Mouse (Mus musculus) myocyte (in vitro differentiated cells): ENCODE data around the gene Olfr808. TPM values are rescaled to one million over a fixed set of nuclear protein-coding genes. Genes with fewer than 3 reads are reported as not detected.
A peak's percentile ranks its signal among the peaks of the same experiment; 100 is the strongest.

Source experiments
- H3K27me3 ChIP-seq: one replicate; pipeline ENCODE4 v1.6.1; 2011; ENCODE audit not compliant: control insufficient read depth, insufficient read depth, insufficient read length
- H3K36me3 ChIP-seq: one replicate; pipeline ENCODE4 v1.6.1; 2011; ENCODE audit not compliant: control insufficient read depth, insufficient read depth
- H3K4me2 ChIP-seq: one replicate; pipeline ENCODE4 v1.6.1; 2011; ENCODE audit warnings: low read depth, control low read depth
- H3K4me3 ChIP-seq: one replicate; pipeline ENCODE4 v1.5.1; 2011; ENCODE audit warnings: mild to moderate bottlenecking, control low read depth, moderate library complexity
- H3K79me2 ChIP-seq: one replicate; pipeline ENCODE4 v1.6.1; 2011; ENCODE audit not compliant: control insufficient read depth, insufficient read depth
- H3ac ChIP-seq: one replicate; pipeline ENCODE4 v1.6.1; 2011; ENCODE audit not compliant: control insufficient read depth, insufficient read length
- MAX ChIP-seq: IDR thresholded peaks from one replicate; pipeline ENCODE4 v1.6.1; 2011; ENCODE audit warnings: low read depth, mild to moderate bottlenecking, control low read depth
- MYOD1 ChIP-seq, 3 experiments: IDR thresholded peaks; one replicate each; pipeline ENCODE4 v1.6.1; 2011; ENCODE audit warnings: control low read depth in 2 of 3, low read depth in 2 of 3, mild to moderate bottlenecking in 2 of 3, moderate library complexity in 1 of 3; ENCODE audit not compliant: insufficient read length in 2 of 3, control insufficient read depth in 1 of 3
- POLR2A ChIP-seq: IDR thresholded peaks from one replicate; pipeline ENCODE4 v1.6.1; 2011; ENCODE audit warnings: low read depth, mild to moderate bottlenecking, control low read depth, moderate library complexity; ENCODE audit not compliant: insufficient read length
- POLR2AphosphoS2 ChIP-seq: IDR thresholded peaks from one replicate; pipeline ENCODE4 v1.6.1; 2011; ENCODE audit warnings: low read depth, control low read depth; ENCODE audit not compliant: insufficient read length
- TCF12 ChIP-seq: IDR thresholded peaks from one replicate; pipeline ENCODE4 v1.6.1; 2011; ENCODE audit warnings: mild to moderate bottlenecking, control low read depth; ENCODE audit not compliant: poor library complexity, insufficient read depth, severe bottlenecking
- TCF3 ChIP-seq: IDR thresholded peaks from one replicate; pipeline ENCODE4 v1.6.1; 2011; ENCODE audit warnings: low read depth, control low read depth; ENCODE audit not compliant: insufficient read length
- polyA plus RNA-seq: library from polyadenylated mRNA; unstranded; fragments of >200 nt; fragmentation: generic; extraction: Trizol; gene quantifications from one replicate; pipeline ENCODE4 v1.2.1, GENCODE M21; 2012; ENCODE audit warnings: missing spikeins

The Olfr808 gene
- polyA plus RNA-seq, 1 experiment = not detected

GRCm38 (mm10) chr10:129778123-129778522, 12.8 kb downstream of the Olfr808 start:
- H3K79me2 ChIP-seq = no peaks in the 10 kb centered on the region
- no peak overlapping the region for H3ac ChIP-seq
- TF ChIP-seq TCF12 = peak; percentile 28
- peak; percentile 15 to 59 (median 49) for TF ChIP-seq MYOD1 (IDR thresholded peaks at IDR 0.05; ENCODE audit: control insufficient read depth in 1 of 3, insufficient read length in 2 of 3, low read depth in 2 of 3)
- TF ChIP-seq POLR2A = no peak
- H3K4me2 ChIP-seq = no peak overlapping the region
- no peaks in the 10 kb centered on the region for H3K27me3 ChIP-seq
- H3K4me3 ChIP-seq = no peak overlapping the region
- H3K36me3 ChIP-seq = no peaks in the 10 kb centered on the region

- H3K4me2 ChIP-seq = peak within 1 kb of the TSS; percentile 4
- H3K36me3 ChIP-seq = no peaks in the 10 kb centered on the region
- no peak within 1 kb of the TSS for H3ac ChIP-seq
- H3K27me3 ChIP-seq = no peaks in the 10 kb centered on the region
- no peak within 1 kb of the TSS for H3K4me3 ChIP-seq
- TF ChIP-seq TCF3 (no peak), TCF12 (no peak)
- H3K79me2 ChIP-seq = no peaks in the 10 kb centered on the region
Measured at GRCm38 (mm10) chr10:129794817-129795216, 29.5 kb downstream of the Olfr808 start, which contains the start of gene Olfr810. Gene Olfr810, minus strand, starts transcription at chr10:129794917.

- H3K36me3 ChIP-seq = no peaks in the 10 kb centered on the region
- TF ChIP-seq POLR2AphosphoS2 (no peak), MAX (no peak)
- H3K4me3 ChIP-seq = no peak within 1 kb of the TSS
- H3K27me3 ChIP-seq = no peaks in the 10 kb centered on the region
- H3ac ChIP-seq = no peak within 1 kb of the TSS
- H3K4me2 ChIP-seq = no peak within 1 kb of the TSS
- H3K79me2 ChIP-seq = no peaks in the 10 kb centered on the region
Measured at GRCm38 (mm10) chr10:129804296-129804695, 39.0 kb downstream of the Olfr808 start, which contains the start of gene Olfr811. Gene Olfr811, minus strand, starts transcription at chr10:129804396.

Other genes with a start within 250 kb of the Olfr808 start
- not detected for gene Olfr791, start 243.7 kb upstream of the Olfr808 start, polyA plus RNA-seq
- gene Olfr792, start 226.3 kb upstream of the Olfr808 start, polyA plus RNA-seq = not detected
- not detected for gene Olfr794, start 197.8 kb upstream of the Olfr808 start, polyA plus RNA-seq
- gene Olfr796, start 152.9 kb upstream of the Olfr808 start, polyA plus RNA-seq = not detected
- gene Olfr798, start 137.5 kb upstream of the Olfr808 start, polyA plus RNA-seq = not detected
- gene Olfr799, start 128.0 kb upstream of the Olfr808 start, polyA plus RNA-seq = not detected
- gene Olfr800, start 107.8 kb upstream of the Olfr808 start, polyA plus RNA-seq = not detected
- not detected for gene Olfr801, start 91.6 kb upstream of the Olfr808 start, polyA plus RNA-seq
- not detected for gene Olfr802, start 77.3 kb upstream of the Olfr808 start, polyA plus RNA-seq
- gene Olfr803, start 71.2 kb upstream of the Olfr808 start, polyA plus RNA-seq = not detected
- gene Olfr804, start 62.3 kb upstream of the Olfr808 start, polyA plus RNA-seq = not detected
- 0.08 TPM for gene Olfr805, start 36.1 kb upstream of the Olfr808 start, polyA plus RNA-seq
- gene Olfr806, start 23.6 kb upstream of the Olfr808 start, polyA plus RNA-seq = not detected
- gene Olfr807, start 7.7 kb upstream of the Olfr808 start, polyA plus RNA-seq = not detected
- gene Olfr809, start 9.2 kb downstream of the Olfr808 start, polyA plus RNA-seq = not detected
- 0.04 TPM for gene Olfr810, start 29.4 kb downstream of the Olfr808 start, polyA plus RNA-seq
- gene Olfr811, start 38.9 kb downstream of the Olfr808 start, polyA plus RNA-seq = not detected
- not detected for gene Olfr812, start 80.6 kb downstream of the Olfr808 start, polyA plus RNA-seq
- gene Olfr813, start 89.9 kb downstream of the Olfr808 start, polyA plus RNA-seq = not detected
- not detected for gene Olfr814, start 114.4 kb downstream of the Olfr808 start, polyA plus RNA-seq
- gene Olfr815, start 140.4 kb downstream of the Olfr808 start, polyA plus RNA-seq = not detected
- gene Olfr816, start 150.1 kb downstream of the Olfr808 start, polyA plus RNA-seq = not detected
- gene Olfr818, start 183.6 kb downstream of the Olfr808 start, polyA plus RNA-seq = not detected
- gene Olfr819, start 201.8 kb downstream of the Olfr808 start, polyA plus RNA-seq = not detected
- gene Olfr247, start 210.7 kb downstream of the Olfr808 start, polyA plus RNA-seq = not detected
- not detected for gene Gm10310, start 219.6 kb downstream of the Olfr808 start, polyA plus RNA-seq
- not detected for gene Olfr820, start 247.1 kb downstream of the Olfr808 start, polyA plus RNA-seq